Mouse (Mus musculus) adrenal gland, postnatal 4 days (tissue): ENCODE measurements around the gene Slc24a3. TPM values are rescaled to one million over a fixed set of nuclear protein-coding genes. Genes with fewer than 3 reads are reported as not detected.
A peak's percentile ranks its signal among the peaks of the same experiment; 100 is the strongest.

Experiments used
- DNase-seq, 2 experiments: peaks; one replicate each; pipeline ENCODE4 v3.0.0; 2021 to 2022; ENCODE audit warnings: low spot score in 2 of 2, mixed read lengths in 2 of 2
- long read RNA-seq, 2 experiments: library from polyadenylated mRNA; stranded (forward); transcript quantifications; one replicate each; pipeline ENCODE4 v2.0.0; 2021
- total RNA-seq, 2 experiments: library from RNA; stranded (reverse); gene quantifications; 2 replicates each; pipeline ENCODE4 v1.2.3; 2021

The Slc24a3 gene
- 10 to 100 TPM; 14.4 to 18.3 TPM for total RNA-seq
- long read RNA-seq, experiment 1, partial matches to known transcripts, result 1 of 2 reads
- long read RNA-seq, experiment 1, other reads (novel, unspliced or antisense), result 1 of 2 reads
- long read RNA-seq, experiment 2, partial matches to known transcripts, result 4 of 7 reads
- long read RNA-seq, experiment 2, other reads (novel, unspliced or antisense), result 3 of 7 reads

- DNase-seq, result peak; percentile 48 to 69
These were observed at the start of gene Slc24a3 for GRCm38 (mm10) chr2:145167664-145168360. Gene Slc24a3 (plus strand): TSS chr2:145167754.

GRCm38 (mm10) chr2:145117762-145118161, 49.8 kb upstream of the Slc24a3 start:
- no peak for DNase-seq

DNA sequence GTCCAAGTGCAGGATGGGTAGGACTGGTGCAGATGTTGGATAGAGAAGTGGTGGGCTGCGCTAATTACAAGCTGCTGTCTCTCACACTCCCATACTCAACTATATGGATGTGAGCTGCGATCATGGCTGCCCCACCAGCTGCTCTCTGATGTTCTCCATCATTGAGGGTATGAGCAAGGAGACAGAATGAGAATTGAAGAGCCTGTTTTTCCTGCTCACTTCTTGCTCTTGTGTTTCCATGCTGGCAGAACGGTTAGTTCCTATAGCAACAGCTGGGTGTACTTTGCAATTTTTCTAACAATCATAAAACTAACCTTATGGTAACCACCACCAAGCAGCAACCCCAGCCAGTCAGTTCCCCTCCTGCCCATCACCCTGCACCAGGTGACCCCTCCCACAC, 39.8 kb upstream of the Slc24a3 start:
- DNase-seq, result no peak

DNA sequence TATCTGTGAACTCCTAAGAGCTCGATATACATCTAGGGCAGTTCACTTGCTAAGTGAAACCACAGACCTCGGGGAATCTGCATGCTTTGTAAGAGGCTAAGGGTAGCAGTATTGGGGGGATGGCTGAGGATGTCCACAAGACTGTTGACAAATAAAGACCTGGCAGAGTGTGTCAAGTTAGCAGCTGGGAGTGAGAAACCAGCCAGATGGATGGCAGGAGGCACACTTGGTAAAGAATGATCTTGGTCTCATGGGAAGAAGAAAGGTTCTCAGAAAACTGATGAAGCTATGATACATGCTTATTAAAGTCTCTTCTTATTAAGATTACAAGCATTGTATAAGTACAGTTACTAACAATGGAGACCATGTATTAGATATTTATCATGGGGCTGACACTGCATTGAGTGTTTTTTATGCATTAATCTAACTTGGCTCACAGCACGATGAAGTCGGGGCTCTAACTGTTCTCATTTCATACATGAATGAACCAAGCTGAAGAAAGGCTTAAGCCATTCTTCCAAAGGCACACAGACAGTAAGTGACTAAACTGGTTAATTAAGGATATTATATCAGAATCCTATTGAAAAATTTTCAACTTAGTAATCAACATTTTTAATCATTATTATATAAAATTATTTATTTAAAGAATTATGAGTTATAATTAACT, 30.8 kb upstream of the Slc24a3 start:
- no peak for DNase-seq

DNA sequence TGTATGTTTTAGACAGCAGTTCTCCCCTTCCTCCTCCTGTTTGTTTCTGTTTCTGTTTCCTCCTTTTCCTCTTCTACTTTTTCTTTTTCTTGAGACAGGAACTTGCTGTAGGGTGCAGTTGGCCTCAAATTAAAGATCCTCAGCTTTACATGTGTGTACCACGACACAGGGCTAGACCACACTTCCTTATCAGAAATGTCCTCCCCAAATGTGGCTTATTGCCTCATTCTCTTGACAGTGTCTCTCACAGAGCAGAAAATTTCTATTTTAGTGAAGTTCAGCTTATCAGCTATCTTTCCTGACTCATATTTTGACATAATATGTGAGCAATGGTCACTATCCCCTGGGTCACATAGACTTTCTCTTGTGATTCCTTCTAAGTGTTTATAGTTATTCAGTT, 17.1 kb upstream of the Slc24a3 start:
- DNase-seq, result no peak

- DNase-seq, result no peak
These were observed 16.7 kb upstream of the Slc24a3 start for GRCm38 (mm10) chr2:145150821-145151220.

- no peak for DNase-seq
These were observed 15.3 kb upstream of the Slc24a3 start for GRCm38 (mm10) chr2:145152281-145152680.

GRCm38 (mm10) chr2:145158972-145159371, 8.6 kb upstream of the Slc24a3 start:
- DNase-seq, result no peak

GRCm38 (mm10) chr2:145161046-145161700, 6.4 kb upstream of the Slc24a3 start:
- peak; percentile 49 to 68 for DNase-seq

- no peak for DNase-seq
These were observed 3.5 kb upstream of the Slc24a3 start for GRCm38 (mm10) chr2:145164086-145164485.

GRCm38 (mm10) chr2:145164562-145164961, 3.0 kb upstream of the Slc24a3 start:
- no peak for DNase-seq

GRCm38 (mm10) chr2:145165076-145165475, 2.5 kb upstream of the Slc24a3 start:
- no peak for DNase-seq

DNA sequence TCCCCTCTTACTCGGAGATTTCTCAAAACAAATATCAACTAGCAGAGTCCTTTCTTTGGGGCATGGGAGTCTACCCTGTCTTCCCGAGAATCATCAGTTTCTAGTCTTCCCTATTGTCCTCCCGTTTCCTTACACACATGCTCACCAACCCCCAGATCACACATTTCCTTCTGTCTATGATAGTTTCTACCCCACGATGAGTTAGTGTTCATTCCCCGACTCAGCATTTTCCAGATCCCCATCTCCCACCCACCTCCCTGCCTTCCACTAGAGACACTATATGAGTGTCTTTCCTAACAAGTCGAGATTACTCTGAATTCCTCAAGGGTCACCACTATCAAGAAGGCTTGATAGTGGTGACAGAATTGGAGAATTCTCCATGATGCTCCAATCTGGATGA, 1.7 kb upstream of the Slc24a3 start:
- no peak for DNase-seq

GRCm38 (mm10) chr2:145167051-145167663, 397 bp upstream of the Slc24a3 start:
- peak; percentile 14 to 44 for DNase-seq

DNA sequence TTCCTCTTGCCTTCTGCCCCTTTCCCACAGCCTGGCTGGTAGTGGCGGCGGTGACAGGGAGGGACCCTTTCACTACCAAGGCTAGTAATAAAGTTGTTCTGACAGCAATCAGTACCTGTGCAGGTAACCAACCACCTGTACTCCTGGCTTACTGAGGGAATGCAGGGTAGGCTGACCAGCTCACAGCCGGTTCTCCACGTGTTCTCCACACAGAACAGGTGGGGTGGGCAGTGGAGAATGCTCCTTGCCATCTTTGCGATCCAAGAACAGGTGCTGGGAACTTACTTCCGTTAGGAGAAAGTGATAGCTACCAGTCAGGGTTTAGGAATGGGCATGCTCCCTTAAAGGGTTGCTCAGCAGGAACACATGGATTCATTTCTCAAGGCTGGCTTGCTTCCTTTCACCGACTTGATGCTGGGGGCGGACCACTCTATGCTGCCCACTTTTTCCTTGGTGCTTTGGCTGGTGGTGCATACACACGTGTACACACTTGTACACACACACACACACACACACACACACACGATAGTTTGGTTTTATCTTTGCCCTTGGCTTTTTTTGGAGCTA, 934 bp downstream of the Slc24a3 start:
- DNase-seq, result no peak

GRCm38 (mm10) chr2:145172978-145173655, 5.6 kb downstream of the Slc24a3 start:
- no peak for DNase-seq

GRCm38 (mm10) chr2:145175036-145175435, 7.5 kb downstream of the Slc24a3 start:
- no peak for DNase-seq

DNA sequence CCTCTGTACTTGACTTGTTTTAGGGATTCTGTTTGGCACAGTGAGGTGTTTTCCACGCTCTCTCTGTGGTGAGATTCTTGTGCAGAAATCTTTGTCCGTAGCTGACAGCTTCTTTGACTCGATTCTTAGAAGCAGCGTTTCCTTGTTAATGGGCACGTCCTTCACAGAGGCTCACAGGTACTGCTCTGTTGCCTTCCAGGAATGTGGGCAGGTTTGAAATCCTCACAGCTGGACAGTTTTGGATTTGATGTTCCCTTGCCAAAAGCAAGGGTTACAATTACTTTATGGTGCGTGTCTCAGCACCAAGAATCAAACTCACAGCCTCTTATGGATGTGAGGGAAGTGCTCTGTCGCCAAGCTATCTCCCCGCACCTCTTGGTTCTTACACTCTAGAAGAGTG, 14.9 kb downstream of the Slc24a3 start:
- no peak for DNase-seq

GRCm38 (mm10) chr2:145188828-145189227, 21.3 kb downstream of the Slc24a3 start:
- no peak for DNase-seq

- DNase-seq, result no peak
These were observed 28.5 kb downstream of the Slc24a3 start for GRCm38 (mm10) chr2:145196043-145196442.
